Mouse (Mus musculus): ENCODE measurements around the gene Cdca7. TPM values are rescaled to one million over a fixed set of nuclear protein-coding genes. Genes with fewer than 3 reads are reported as not detected.

Cdca7 gene
- 70.4 and 101 TPM in 2 replicates for polyA plus RNA-seq (2012; rRNA removed)

GRCm38 (mm10) chr2:72475797-72476485, at the start of gene Cdca7:
TSS of gene Cdca7 (plus strand) at chr2:72476159.

Other genes starting within 250 kb of the Cdca7 start
- gene Map3k20, start 190.5 kb upstream of the Cdca7 start, polyA plus RNA-seq (2012; rRNA removed): 5.5 and 7.3 TPM in 2 replicates